Mouse (Mus musculus) limb, embryonic 14.5 days (tissue): ENCODE data around the gene Rasal2. TPM values are rescaled to one million over a fixed set of nuclear protein-coding genes. Genes with fewer than 3 reads are reported as not detected.

Experiments
- ATAC-seq: fragments of 200-750 bp; cut with Nextera tagmentation; 2 replicates; pipeline ENCODE4 v1.8.0; 2017; ENCODE audit warnings: low read depth, moderate number of reproducible peaks, moderate TSS enrichment; ENCODE audit not compliant: low FRiP score
- DNase-seq: peaks from one replicate; pipeline ENCODE4 v3.0.0-alpha.2; 2015; ENCODE audit warnings: low spot score
- H3K27ac ChIP-seq: fragments of 300-500 bp; sonication (generic); replicated peaks from 2 replicates; pipeline ENCODE4 v1.5.1; 2014; ENCODE audit warnings: low read depth, mild to moderate bottlenecking, low read length, moderate library complexity, mixed read lengths
- H3K27me3 ChIP-seq: fragments of 300-500 bp; sonication (generic); 2 replicates; pipeline ENCODE4 v1.6.1; 2014; ENCODE audit warnings: low read length, mixed read lengths; ENCODE audit not compliant: control insufficient read depth, insufficient read depth
- H3K36me3 ChIP-seq: fragments of 300-500 bp; sonication (generic); 2 replicates; pipeline ENCODE4 v1.6.1; 2014; ENCODE audit warnings: mild to moderate bottlenecking, low read length, moderate library complexity, mixed read lengths; ENCODE audit not compliant: control insufficient read depth, insufficient read depth
- H3K4me1 ChIP-seq: fragments of 300-500 bp; sonication (generic); 2 replicates; pipeline ENCODE4 v1.6.1; 2014; ENCODE audit warnings: antibody characterized with exemption, low read length, mixed read lengths; ENCODE audit not compliant: control insufficient read depth, insufficient read depth
- H3K4me2 ChIP-seq: fragments of 300-500 bp; sonication (generic); replicated peaks from 2 replicates; pipeline ENCODE4 v1.6.1; 2014; ENCODE audit warnings: low read depth, mild to moderate bottlenecking, low read length, moderate library complexity; ENCODE audit not compliant: severe bottlenecking
- H3K4me3 ChIP-seq: fragments of 300-500 bp; sonication (generic); replicated peaks from 2 replicates; pipeline ENCODE4 v1.5.1; 2014; ENCODE audit warnings: low read length
- H3K9ac ChIP-seq: fragments of 300-500 bp; sonication (generic); 2 replicates; pipeline ENCODE4 v1.6.1; 2014; ENCODE audit warnings: mild to moderate bottlenecking, low read depth, low read length, moderate library complexity; ENCODE audit not compliant: severe bottlenecking
- H3K9me3 ChIP-seq: fragments of 300-500 bp; sonication (generic); 2 replicates; pipeline ENCODE4 v1.6.1; 2016; ENCODE audit warnings: low read length; ENCODE audit not compliant: control insufficient read depth
- POLR2A ChIP-seq: fragments of 200-500 bp; IDR thresholded peaks from 2 replicates; pipeline ENCODE4 v1.8.0; 2012; ENCODE audit warnings: inconsistent platforms, mild to moderate bottlenecking, moderate library complexity, borderline replicate concordance; ENCODE audit not compliant: insufficient read depth, insufficient read length; ENCODE audit errors: extremely low read depth
- WGBS: fragments of 180-500 bp; shearing (Covaris S2); extraction: QIAGEN DNeasy Blood & Tissue Kit; methylation state at CpG from one replicate; pipeline ENCODE4 v1.1.7; 2014; 5-methylcytosine and 5-hydroxymethylcytosine counted together
- polyA plus RNA-seq, 2 experiments: library from polyadenylated mRNA; depleted of rRNA in 1 of 2; stranded (reverse) in 1 of 2; unstranded in 1 of 2; fragments of >200 nt; fragmentation: Nextera tagmentation in 1 of 2; extraction: Ambion mirVana in 1 of 2; gene quantifications; 2 replicates each; pipeline versions ENCODE4 v1.2.1 to v1.2.3; 2012 to 2014

The Rasal2 gene
- polyA plus RNA-seq, 2 experiments: 5.4 to 10.2 TPM

DNA sequence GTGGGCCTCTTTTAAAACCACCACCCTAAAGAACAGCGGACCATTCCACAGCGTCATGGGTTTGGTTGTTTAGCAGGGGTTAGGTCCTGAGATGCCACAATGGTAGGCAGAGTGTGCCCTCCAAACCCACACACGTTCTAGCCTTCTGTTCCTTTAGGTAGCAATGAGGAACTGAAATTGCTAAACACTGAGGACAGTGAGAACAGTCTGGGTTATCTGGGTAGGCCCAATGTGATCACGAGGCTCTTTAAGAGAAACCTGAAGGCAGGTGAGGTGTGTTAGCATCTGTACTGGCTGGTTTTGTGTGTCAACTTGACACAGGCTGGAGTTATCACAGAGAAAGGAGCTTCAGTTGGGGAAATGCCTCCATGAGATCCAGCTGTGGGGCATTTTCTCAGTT lies 316.9 kb downstream of the Rasal2 start:
- no peak for TF ChIP-seq POLR2A
- no peaks in the 10 kb centered on the region for H3K4me1 ChIP-seq
- no peaks in the 10 kb centered on the region for H3K36me3 ChIP-seq
- no peaks in the 10 kb centered on the region for H3K27me3 ChIP-seq
- ATAC-seq: no peak
- no peak for DNase-seq
- H3K4me2 ChIP-seq: no peak overlapping the region
- H3K4me3 ChIP-seq: no peak overlapping the region
- 90% methylated on average over 4 of the region's 4 CpGs for WGBS
- H3K9ac ChIP-seq: no peak overlapping the region
- no peak overlapping the region for H3K27ac ChIP-seq
- no peaks in the 10 kb centered on the region for H3K9me3 ChIP-seq

- Histone ChIP-seq H3K4me3 (no peak overlapping the region), H3K4me1 (no peaks in the 10 kb centered on the region), H3K36me3 (no peaks in the 10 kb centered on the region), H3K9ac (no peak overlapping the region), H3K27ac (no peak overlapping the region), H3K4me2 (no peak overlapping the region), H3K9me3 (no peaks in the 10 kb centered on the region), H3K27me3 (no peaks in the 10 kb centered on the region)
- TF ChIP-seq POLR2A: no peak
- DNase-seq (no peak), ATAC-seq (no peak)
- WGBS: 89% methylated on average over 1 of the region's 1 CpGs
Measured at GRCm38 (mm10) chr1:157092622-157093021, 319.8 kb downstream of the Rasal2 start.

DNA sequence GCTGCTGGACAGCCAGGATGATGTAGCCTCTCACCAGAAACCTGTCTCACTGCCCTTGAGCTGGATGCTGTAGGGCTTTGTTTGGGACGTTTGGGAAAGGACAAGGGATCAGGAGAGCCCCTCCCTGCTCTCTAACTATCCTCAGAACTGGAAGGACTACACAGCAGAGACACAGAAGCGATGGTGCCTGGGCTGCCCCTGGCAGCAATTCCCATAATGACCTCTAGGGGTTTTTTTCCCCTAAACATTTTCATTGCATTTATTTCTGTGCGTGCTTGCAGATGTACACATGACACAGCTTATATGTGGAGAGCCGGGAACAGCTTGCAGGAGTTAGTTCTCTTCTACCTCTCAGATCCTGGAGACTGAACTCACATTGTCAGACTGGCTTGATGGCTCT lies 320.3 kb downstream of the Rasal2 start:
- no peaks in the 10 kb centered on the region for H3K9me3 ChIP-seq
- no peak overlapping the region for H3K27ac ChIP-seq
- no peak overlapping the region for H3K4me2 ChIP-seq
- H3K27me3 ChIP-seq: no peaks in the 10 kb centered on the region
- no peak overlapping the region for H3K4me3 ChIP-seq
- WGBS: 64% methylated on average over 4 of the region's 4 CpGs
- ATAC-seq: no peak
- no peak for DNase-seq
- H3K36me3 ChIP-seq: no peaks in the 10 kb centered on the region
- TF ChIP-seq POLR2A: no peak
- H3K9ac ChIP-seq: no peak overlapping the region
- no peaks in the 10 kb centered on the region for H3K4me1 ChIP-seq

DNA sequence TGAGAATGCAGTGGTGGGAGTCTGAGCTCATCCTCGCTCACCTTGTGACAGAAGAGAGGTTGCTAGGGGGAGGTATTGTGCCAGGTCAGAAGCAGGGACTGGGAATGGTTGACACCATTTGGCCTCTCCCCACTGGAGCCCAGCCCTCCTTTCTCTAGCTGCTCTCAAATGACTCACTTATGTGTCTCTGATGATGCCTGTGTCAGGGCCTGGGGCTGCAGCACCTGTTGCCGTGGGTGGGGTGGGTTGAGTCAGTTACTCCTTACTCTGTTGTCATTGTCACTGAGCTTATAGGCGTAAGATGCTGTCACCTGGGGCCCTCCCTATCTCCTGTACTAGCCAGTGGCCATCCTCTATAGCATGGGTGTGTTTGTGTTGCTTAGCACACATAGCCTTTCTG lies 321.6 kb downstream of the Rasal2 start:
- no peak for TF ChIP-seq POLR2A
- Histone ChIP-seq H3K9ac (no peak overlapping the region), H3K9me3 (no peaks in the 10 kb centered on the region), H3K4me3 (no peak overlapping the region), H3K4me1 (0 out of 2 replicates have a peak, but pooled peaks cover 4% of the 10 kb centered on the region), H3K27me3 (no peaks in the 10 kb centered on the region), H3K4me2 (no peak overlapping the region), H3K36me3 (no peaks in the 10 kb centered on the region), H3K27ac (no peak overlapping the region)
- 56% methylated on average over 3 of the region's 3 CpGs for WGBS
- ATAC-seq (no peak), DNase-seq (no peak)

GRCm38 (mm10) chr1:157086097-157086994 lies 326.0 kb downstream of the Rasal2 start:
- DNase-seq: peak; percentile 73
- TF ChIP-seq POLR2A: no peak

More at GRCm38 (mm10) chr1:157086097-157086994, 326.0 kb downstream of the Rasal2 start:
- peak overlapping the region; percentile 44 for H3K9ac ChIP-seq
- H3K36me3 ChIP-seq: no peaks in the 10 kb centered on the region
- peak; percentile 69 for ATAC-seq
- 11% methylated on average over 25 of the region's 25 CpGs for WGBS
- no peaks in the 10 kb centered on the region for H3K9me3 ChIP-seq
- peak overlapping the region; percentile 34 for H3K4me3 ChIP-seq
- 0 out of 2 replicates have a peak, but pooled peaks cover 6% of the 10 kb centered on the region for H3K4me1 ChIP-seq
- H3K4me2 ChIP-seq: peak overlapping the region; percentile 56
- no peaks in the 10 kb centered on the region for H3K27me3 ChIP-seq
- no peak overlapping the region for H3K27ac ChIP-seq

Other genes with a start within 250 kb of the Rasal2 start
- 11.8 and 12.9 TPM in 2 replicates for gene Cryzl2, start 46.0 kb upstream of the Rasal2 start, polyA plus RNA-seq (2012; rRNA removed)
- 8.7 and 11.2 TPM in 2 replicates for gene Cryzl2, start 46.0 kb upstream of the Rasal2 start, polyA plus RNA-seq (2014; fragmentation: Nextera tagmentation; extraction: Ambion mirVana)
- gene Sec16b, start 94.1 kb upstream of the Rasal2 start, polyA plus RNA-seq (2012; rRNA removed): 5.9 and 6.4 TPM in 2 replicates
- 4.2 and 6.1 TPM in 2 replicates for gene Sec16b, start 94.1 kb upstream of the Rasal2 start, polyA plus RNA-seq (2014; fragmentation: Nextera tagmentation; extraction: Ambion mirVana)